Mouse (Mus musculus) midbrain, embryonic 14.5 days (tissue): ENCODE results near the gene Tubg2. TPM values are rescaled to one million over a fixed set of nuclear protein-coding genes. Genes with fewer than 3 reads are reported as not detected.

Experiments used
- ATAC-seq: fragments of 200-750 bp; cut with Nextera tagmentation; 2 replicates; pipeline ENCODE4 v1.8.0; 2017; ENCODE audit warnings: moderate number of reproducible peaks, moderate library complexity; ENCODE audit not compliant: low FRiP score, low TSS enrichment
- DNase-seq: peaks from one replicate; pipeline ENCODE4 v3.0.0-alpha.2; 2015
- H3K27ac ChIP-seq: fragments of 300-500 bp; sonication (generic); replicated peaks from 2 replicates; pipeline ENCODE4 v1.5.1; 2014; ENCODE audit warnings: mild to moderate bottlenecking, low read depth, low read length, moderate library complexity
- H3K27me3 ChIP-seq: fragments of 300-500 bp; sonication (generic); 2 replicates; pipeline ENCODE4 v1.6.1; 2014; ENCODE audit warnings: low read length, control low read depth, mixed read lengths; ENCODE audit not compliant: control insufficient read depth, insufficient read depth
- H3K36me3 ChIP-seq: fragments of 300-500 bp; sonication (generic); 2 replicates; pipeline ENCODE4 v1.6.1; 2014; ENCODE audit warnings: low read length, control low read depth; ENCODE audit not compliant: control insufficient read depth, insufficient read depth
- H3K4me1 ChIP-seq: fragments of 300-500 bp; sonication (generic); 2 replicates; pipeline ENCODE4 v1.6.1; 2014; ENCODE audit warnings: mild to moderate bottlenecking, antibody characterized with exemption, low read length, control low read depth; ENCODE audit not compliant: control insufficient read depth, insufficient read depth
- H3K4me2 ChIP-seq: fragments of 300-500 bp; sonication (generic); 2 replicates; pipeline ENCODE4 v1.6.1; 2014; ENCODE audit warnings: mild to moderate bottlenecking, low read length, moderate library complexity
- H3K4me3 ChIP-seq: fragments of 300-500 bp; sonication (generic); replicated peaks from 2 replicates; pipeline ENCODE4 v1.5.1; 2014; ENCODE audit warnings: low read depth, low read length
- H3K9ac ChIP-seq: fragments of 300-500 bp; sonication (generic); replicated peaks from 2 replicates; pipeline ENCODE4 v1.6.1; 2014; ENCODE audit warnings: mild to moderate bottlenecking, low read length, moderate library complexity
- H3K9me3 ChIP-seq: fragments of 300-500 bp; sonication (generic); 2 replicates; pipeline ENCODE4 v1.6.1; 2016; ENCODE audit warnings: low read length, control low read depth, mixed read lengths; ENCODE audit not compliant: control insufficient read depth
- WGBS: fragments of 180-500 bp; shearing (Covaris S2); extraction: QIAGEN DNeasy Blood & Tissue Kit; methylation state at CpG from one replicate; pipeline ENCODE4 v1.1.7; 2014; 5-methylcytosine and 5-hydroxymethylcytosine counted together
- polyA plus RNA-seq: library from polyadenylated mRNA; unstranded; fragments of >200 nt; fragmentation: Nextera tagmentation; extraction: Ambion mirVana; gene quantifications from 2 replicates; pipeline ENCODE4 v1.2.1, GENCODE M21; 2014

Tubg2 gene
- polyA plus RNA-seq, 1 experiment from 2014 or later, result 42.2 TPM

GRCm38 (mm10) chr11:101143338-101144225 is 12.1 kb upstream of the Tubg2 start:
- Histone ChIP-seq H3K4me1 (peaks cover 17% of the 10 kb centered on the region), H3K4me2 (peak overlapping the region; percentile 54), H3K4me3 (peak overlapping the region; percentile 20), H3K27me3 (no peaks in the 10 kb centered on the region), H3K27ac (peak overlapping the region; percentile 63), H3K9ac (peak overlapping the region; percentile 30; the same call in 1 of the 2 replicates), H3K36me3 (no peaks in the 10 kb centered on the region), H3K9me3 (no peaks in the 10 kb centered on the region)
- WGBS, result 18% methylated on average over 18 of the region's 19 CpGs
- no peak for ATAC-seq
- DNase-seq, result peak; percentile 86

GRCm38 (mm10) chr11:101146377-101146776 is 9.3 kb upstream of the Tubg2 start:
- H3K4me3 ChIP-seq, result no peak overlapping the region
- peaks cover 17% of the 10 kb centered on the region for H3K4me1 ChIP-seq
- peak; percentile 93 for DNase-seq
- peak overlapping the region; percentile 71 for H3K27ac ChIP-seq
- peak; percentile 53; the same call in 1 of the 2 replicates for ATAC-seq
- H3K27me3 ChIP-seq, result no peaks in the 10 kb centered on the region
- no peaks in the 10 kb centered on the region for H3K9me3 ChIP-seq
- H3K9ac ChIP-seq, result no peak overlapping the region
- no peaks in the 10 kb centered on the region for H3K36me3 ChIP-seq
- WGBS, result 17% methylated on average over 10 of the region's 10 CpGs
- peak overlapping the region; percentile 42 for H3K4me2 ChIP-seq

DNA sequence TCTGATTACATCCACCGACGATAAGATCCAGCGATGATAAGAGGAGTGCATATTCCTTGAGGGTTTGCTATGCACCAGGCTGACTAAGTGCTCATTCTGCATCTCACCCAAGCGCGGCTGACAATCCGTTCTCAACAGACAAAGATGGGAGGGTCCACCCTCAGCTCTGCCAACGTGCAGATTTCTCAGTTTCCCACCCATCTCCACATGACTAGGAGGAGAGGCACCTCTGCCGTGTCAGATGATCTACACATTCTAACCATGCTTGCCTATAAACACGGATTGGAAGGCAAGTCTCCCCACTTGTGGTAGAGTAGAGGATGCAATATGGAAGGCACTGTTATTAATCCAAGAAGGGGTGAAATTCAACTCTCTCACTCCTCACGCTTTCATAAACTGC is 7.0 kb upstream of the Tubg2 start:
- peaks cover 14% of the 10 kb centered on the region for H3K4me1 ChIP-seq
- WGBS, result 64% methylated on average over 10 of the region's 10 CpGs
- no peak for DNase-seq
- H3K36me3 ChIP-seq, result no peaks in the 10 kb centered on the region
- H3K4me3 ChIP-seq, result no peak overlapping the region
- no peak overlapping the region for H3K27ac ChIP-seq
- no peaks in the 10 kb centered on the region for H3K9me3 ChIP-seq
- H3K9ac ChIP-seq, result no peak overlapping the region
- no peaks in the 10 kb centered on the region for H3K27me3 ChIP-seq
- ATAC-seq, result no peak
- no peak overlapping the region for H3K4me2 ChIP-seq

DNA sequence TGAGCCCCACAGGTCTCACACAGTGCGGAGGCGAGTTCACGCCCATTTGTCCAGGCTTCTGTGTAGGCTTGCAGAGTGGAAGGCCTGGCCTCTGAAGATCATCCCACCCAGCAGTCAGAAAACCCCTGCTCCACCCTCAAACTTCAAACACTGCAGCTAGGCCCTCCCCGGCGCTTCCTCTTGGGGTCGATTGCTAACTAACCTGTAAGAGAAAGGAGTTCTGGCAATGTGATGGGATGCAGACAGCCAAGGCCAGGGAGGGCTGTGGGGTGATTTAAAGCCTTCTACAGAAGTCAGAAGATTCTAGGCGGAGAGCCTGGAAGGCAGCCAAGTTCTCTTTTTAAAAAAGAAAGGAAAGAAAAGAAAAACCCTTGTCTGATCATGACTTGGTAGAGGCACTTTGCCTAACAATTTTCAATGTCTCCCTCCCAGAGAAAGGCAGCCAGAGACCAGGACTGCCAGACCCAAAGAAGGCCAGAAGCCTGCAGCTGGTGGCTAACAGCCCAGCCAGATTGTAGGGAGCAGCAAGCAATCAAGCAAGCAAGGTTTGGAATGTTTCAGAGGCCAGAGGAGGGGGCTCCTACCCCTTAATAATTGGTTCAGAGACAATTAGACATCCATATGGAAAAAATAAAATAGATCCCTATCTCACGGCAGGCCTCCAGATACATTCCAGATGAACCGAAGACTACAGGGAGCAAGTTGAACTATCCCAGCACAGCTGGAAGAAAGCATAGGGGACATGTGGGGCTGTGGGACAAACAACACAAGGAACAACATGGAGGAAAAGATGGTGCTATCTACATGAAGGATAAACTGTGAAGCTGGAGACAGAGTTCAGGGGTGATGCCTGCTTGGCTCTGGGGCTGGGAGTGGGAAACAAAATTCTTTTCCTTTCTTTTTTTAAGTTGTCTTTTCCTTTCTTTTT is 6.3 kb upstream of the Tubg2 start:
- Histone ChIP-seq H3K4me1 (peaks cover 13% of the 10 kb centered on the region), H3K4me2 (no peak overlapping the region), H3K36me3 (no peaks in the 10 kb centered on the region), H3K4me3 (no peak overlapping the region), H3K27ac (peak overlapping the region; percentile 32; the same call in 1 of the 2 replicates), H3K27me3 (no peaks in the 10 kb centered on the region), H3K9me3 (no peaks in the 10 kb centered on the region), H3K9ac (no peak overlapping the region)
- 63% methylated on average over 9 of the region's 9 CpGs for whole genome bisulfite sequencing
- DNase-seq, result peak; percentile 57
- ATAC-seq, result no peak

- Histone ChIP-seq H3K4me2 (no peak overlapping the region), H3K4me1 (peaks cover 18% of the 10 kb centered on the region), H3K27me3 (no peaks in the 10 kb centered on the region), H3K27ac (no peak overlapping the region), H3K4me3 (no peak overlapping the region), H3K9me3 (no peaks in the 10 kb centered on the region), H3K36me3 (no peaks in the 10 kb centered on the region), H3K9ac (no peak overlapping the region)
- no peak for DNase-seq
- no peak for ATAC-seq
- WGBS, result 57% methylated on average over 2 of the region's 2 CpGs
Measured at GRCm38 (mm10) chr11:101151063-101151462, 4.6 kb upstream of the Tubg2 start.

DNA sequence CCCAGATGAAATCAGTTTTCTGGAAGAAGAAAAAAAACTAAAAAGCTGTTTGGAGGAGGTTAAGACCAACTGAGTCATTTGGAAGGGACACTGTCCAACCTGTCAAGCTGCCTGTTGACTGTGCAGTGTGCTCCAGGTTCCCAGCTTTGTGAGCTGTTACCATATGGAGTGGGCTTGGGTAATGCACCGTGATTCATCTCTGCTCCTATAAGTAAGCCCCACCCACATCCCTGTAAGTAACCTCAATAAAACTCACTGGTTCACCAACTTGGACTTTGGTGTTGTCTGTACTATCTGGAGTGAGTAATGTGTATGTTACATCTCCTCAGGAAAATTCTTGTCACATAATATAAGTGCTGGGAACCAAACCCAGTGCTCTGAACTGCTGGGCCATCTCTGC is 2.9 kb upstream of the Tubg2 start:
- no peak overlapping the region for H3K9ac ChIP-seq
- H3K4me1 ChIP-seq, result peaks cover 15% of the 10 kb centered on the region
- no peak for DNase-seq
- no peak overlapping the region for H3K4me3 ChIP-seq
- H3K36me3 ChIP-seq, result no peaks in the 10 kb centered on the region
- no peak for ATAC-seq
- 78% methylated on average over 1 of the region's 1 CpGs for WGBS
- H3K4me2 ChIP-seq, result no peak overlapping the region
- no peak overlapping the region for H3K27ac ChIP-seq
- H3K9me3 ChIP-seq, result no peaks in the 10 kb centered on the region
- no peaks in the 10 kb centered on the region; the same call in 1 of the 2 replicates for H3K27me3 ChIP-seq

DNA sequence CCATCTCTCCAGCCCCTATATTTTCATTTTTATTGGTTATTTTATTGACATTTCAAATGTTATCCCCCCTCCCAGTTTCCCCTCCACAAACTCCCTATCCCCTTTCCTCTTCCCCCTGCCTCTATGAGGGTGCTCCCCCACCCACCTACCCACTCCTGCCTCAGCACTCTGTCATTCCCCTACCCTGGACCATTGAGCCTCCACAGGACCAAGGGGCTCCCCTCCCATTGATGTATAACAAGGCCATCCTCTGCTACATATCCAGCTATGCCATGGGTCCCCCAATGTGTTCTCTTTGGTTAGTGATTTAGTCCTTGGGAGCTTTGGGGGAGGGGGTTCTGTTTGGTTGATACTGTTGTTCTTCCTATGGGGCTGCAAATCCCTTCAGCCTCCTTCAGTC is 1.1 kb upstream of the Tubg2 start:
- Histone ChIP-seq H3K36me3 (no peaks in the 10 kb centered on the region), H3K27me3 (no peaks in the 10 kb centered on the region; the same call in 1 of the 2 replicates), H3K27ac (no peak overlapping the region), H3K4me1 (peaks cover 15% of the 10 kb centered on the region), H3K4me2 (no peak overlapping the region), H3K9me3 (no peaks in the 10 kb centered on the region), H3K4me3 (no peak overlapping the region), H3K9ac (no peak overlapping the region)
- no peak for DNase-seq
- ATAC-seq, result no peak

DNA sequence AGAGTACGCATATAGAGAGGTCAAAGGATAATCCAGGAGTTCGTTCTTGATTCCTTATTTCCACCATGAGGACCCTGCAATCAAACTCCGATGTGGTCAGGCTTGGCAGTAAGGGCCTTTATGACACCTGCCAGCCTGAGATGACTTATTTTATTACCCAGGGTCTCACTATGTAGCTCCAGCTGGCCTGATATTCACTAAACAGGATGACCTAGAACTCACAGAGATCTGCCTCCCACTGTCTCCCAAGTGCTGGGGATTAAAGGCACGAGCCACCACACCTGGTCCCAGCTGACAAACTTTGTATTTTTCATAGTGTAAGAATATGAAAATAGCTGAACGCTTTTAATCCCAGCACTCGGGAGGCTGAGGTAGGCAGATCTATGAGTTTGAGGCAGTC is 556 bp upstream of the Tubg2 start:
- Histone ChIP-seq H3K9ac (no peak overlapping the region; the same call in 1 of the 2 replicates), H3K27me3 (no peaks in the 10 kb centered on the region; the same call in 1 of the 2 replicates), H3K9me3 (no peaks in the 10 kb centered on the region), H3K27ac (peak overlapping the region; percentile 93), H3K4me1 (peaks cover 15% of the 10 kb centered on the region), H3K4me2 (peak overlapping the region; percentile 76), H3K4me3 (no peak overlapping the region), H3K36me3 (no peaks in the 10 kb centered on the region)
- DNase-seq (no peak), ATAC-seq (no peak)
- 71% methylated on average over 6 of the region's 6 CpGs for WGBS
